Comparison of ENCODE assay signal across 8 mouse cellular contexts in genomic region chr4:43668782-43669427, GRCm38 (mm10). TPM values are rescaled to one million over a fixed set of nuclear protein-coding genes. Genes with fewer than 3 reads are reported as not detected.
A peak's percentile ranks its signal among the peaks of the same experiment; 100 is the strongest.
DNase-seq lines count a peak whose midpoint lies in the region; ATAC-seq and TF ChIP-seq lines count a peak whose summit lies in the region.

Gene Tmem8b, plus strand, starts transcription at chr4:43668971.
Gene Fam221b, minus strand, starts transcription at chr4:43669145.

- ATAC-seq in embryonic facial prominence, embryonic 15.5 days (ENCODE audit: insufficient number of reproducible peaks, low FRiP score, low TSS enrichment, low read depth), result peak; percentile 92
- peak; percentile 94 for ATAC-seq in kidney, embryonic 15.5 days (replicated peaks; ENCODE audit: low FRiP score)
- peak; percentile 89 for ATAC-seq in monocyte, adult 5-6 weeks (replicated peaks; ENCODE audit: insufficient number of reproducible peaks, low FRiP score, low TSS enrichment, poor library complexity, severe bottlenecking)

- no peak within 1 kb of the TSS; the same call in 1 of the 2 replicates for H3K27ac ChIP-seq in bone marrow, adult 2 months (ENCODE audit: control insufficient read depth, insufficient read depth, low read depth, low read length, poor library complexity)
- H3K27ac ChIP-seq in embryonic facial prominence, embryonic 15.5 days (replicated peaks), result peak within 1 kb of the TSS; percentile 66
- peak within 1 kb of the TSS; percentile 68 for H3K27ac ChIP-seq in kidney, embryonic 15.5 days

- peak within 1 kb of the TSS; percentile 59 for H3K4me3 ChIP-seq in bone marrow, adult 2 months (replicated peaks; ENCODE audit: control insufficient read depth, low read depth, low read length)
- H3K4me3 ChIP-seq in embryonic facial prominence, embryonic 15.5 days (replicated peaks), result peak within 1 kb of the TSS; percentile 82
- peak within 1 kb of the TSS; percentile 75 for H3K4me3 ChIP-seq in kidney, embryonic 15.5 days (replicated peaks)

- H3K9ac ChIP-seq in embryonic facial prominence, embryonic 15.5 days, result peak within 1 kb of the TSS; percentile 84
- H3K9ac ChIP-seq in kidney, embryonic 15.5 days, result peak within 1 kb of the TSS; percentile 78

- peak; percentile 75 for DNase-seq in 416B (ENCODE audit: low read depth)
- DNase-seq in heart, adult 9 months (ENCODE audit: low spot score in 2 of 2), result peak; percentile 91 to 92
- DNase-seq in liver, result peak; percentile 91
- peak; percentile 88 to 95 for DNase-seq in spleen, postnatal 4 days (ENCODE audit: low spot score in 2 of 2)

- H3K4me1 ChIP-seq in bone marrow, adult 2 months (ENCODE audit: control insufficient read depth, insufficient read depth, low read length), result peaks cover 1% of the 10 kb centered on the region; the same call in 1 of the 2 replicates
- H3K4me1 ChIP-seq in embryonic facial prominence, embryonic 15.5 days, result peaks cover 32% of the 10 kb centered on the region
- H3K4me1 ChIP-seq in kidney, embryonic 15.5 days, result peaks cover 21% of the 10 kb centered on the region

- no peaks in the 10 kb centered on the region for H3K9me3 ChIP-seq in embryonic facial prominence, embryonic 15.5 days (replicated peaks)
- H3K9me3 ChIP-seq in kidney, embryonic 15.5 days (replicated peaks), result no peaks in the 10 kb centered on the region

- TF ChIP-seq CTCF in bone marrow, adult 2 months (IDR thresholded peaks at IDR 0.05; ENCODE audit: control insufficient read depth, insufficient read depth, low read length), result no peak

- WGBS in bone marrow, adult 2 months, result 3% methylated on average over 41 of the region's 41 CpGs
- WGBS in embryonic facial prominence, embryonic 15.5 days, result 1% methylated on average over 41 of the region's 41 CpGs
- 2% methylated on average over 38 of the region's 41 CpGs for WGBS in kidney, embryonic 15.5 days

- peak within 1 kb of the TSS; percentile 86 for H3K4me2 ChIP-seq in embryonic facial prominence, embryonic 15.5 days (replicated peaks)
- peak within 1 kb of the TSS; percentile 82 for H3K4me2 ChIP-seq in kidney, embryonic 15.5 days

- no peaks in the 10 kb centered on the region for H3K36me3 ChIP-seq in embryonic facial prominence, embryonic 15.5 days
- H3K36me3 ChIP-seq in kidney, embryonic 15.5 days, result no peaks in the 10 kb centered on the region

- H3K27me3 ChIP-seq in embryonic facial prominence, embryonic 15.5 days, result peaks cover 12% of the 10 kb centered on the region
- H3K27me3 ChIP-seq in kidney, embryonic 15.5 days, result peaks cover 27% of the 10 kb centered on the region

- peak; percentile 27; the same call in 1 of the 2 replicates for TF ChIP-seq POLR2A in bone marrow, adult 2 months (IDR thresholded peaks at IDR 0.05; ENCODE audit: borderline replicate concordance, control insufficient read depth, low read depth, low read length)

RNA-seq across cellular contexts. Expression of gene Tmem8b, which starts in this region (rescaled TPM):
- 1.7 and 1.8 TPM in 2 replicates for polyA plus RNA-seq in bone marrow, adult 2 months (2011; ENCODE audit: insufficient read depth, insufficient read length, low replicate concordance, missing spikeins)
- 5.3 and 6.1 TPM in 2 replicates for polyA plus RNA-seq in embryonic facial prominence, embryonic 15.5 days (2015; fragmentation: Nextera tagmentation; extraction: Ambion mirVana)
- polyA plus RNA-seq in kidney, embryonic 15.5 days (2015; fragmentation: Nextera tagmentation; extraction: Ambion mirVana), result 2.7 and 3.6 TPM in 2 replicates
- 0.19 to 0.32 TPM (median 0.19 TPM) in 3 replicates for total RNA-seq in monocyte, adult 5-6 weeks (2017)

RNA-seq across cellular contexts. Expression of gene Fam221b, which starts in this region (rescaled TPM):
- polyA plus RNA-seq in bone marrow, adult 2 months (2011; ENCODE audit: insufficient read depth, insufficient read length, low replicate concordance, missing spikeins), result not detected in 2 replicates
- polyA plus RNA-seq in embryonic facial prominence, embryonic 15.5 days (2015; fragmentation: Nextera tagmentation; extraction: Ambion mirVana), result 2.9 and 4.3 TPM in 2 replicates
- polyA plus RNA-seq in kidney, embryonic 15.5 days (2015; fragmentation: Nextera tagmentation; extraction: Ambion mirVana), result 2.7 and 3.3 TPM in 2 replicates
- 0.68 to 1.0 TPM (median 0.96 TPM) in 3 replicates for total RNA-seq in monocyte, adult 5-6 weeks (2017)
